Mouse (Mus musculus) spleen, adult 2 months (tissue): ENCODE measurements around the gene Sft2d1. TPM values are rescaled to one million over a fixed set of nuclear protein-coding genes. Genes with fewer than 3 reads are reported as not detected.

Experiments
- DNase-seq, 2 experiments: peaks; one replicate each; pipeline versions ENCODE4 v3.0.0 to v3.0.0-alpha.2; 2012 to 2021; ENCODE audit warnings: low spot score in 2 of 2, low read depth in 1 of 2
- H3K27ac ChIP-seq: fragments of 200-500 bp; 2 replicates; pipeline ENCODE4 v1.5.1; 2012; ENCODE audit warnings: low read length, inconsistent platforms; ENCODE audit not compliant: insufficient read depth
- H3K27me3 ChIP-seq: fragments of 200-500 bp; 2 replicates; pipeline ENCODE4 v1.6.1; 2012; ENCODE audit warnings: mild to moderate bottlenecking, moderate library complexity, low read length, inconsistent platforms; ENCODE audit not compliant: control insufficient read depth, insufficient read depth
- H3K36me3 ChIP-seq: fragments of 200-500 bp; 2 replicates; pipeline ENCODE4 v1.6.1; 2012; ENCODE audit warnings: mild to moderate bottlenecking, low read length, inconsistent platforms; ENCODE audit not compliant: control insufficient read depth, insufficient read depth
- H3K4me1 ChIP-seq: fragments of 200-500 bp; 2 replicates; pipeline ENCODE4 v1.6.1; 2011; ENCODE audit warnings: inconsistent platforms; ENCODE audit not compliant: control insufficient read depth, insufficient read depth, insufficient read length
- H3K4me3 ChIP-seq: fragments of 200-500 bp; 2 replicates; pipeline ENCODE4 v1.5.1; 2011; ENCODE audit warnings: mild to moderate bottlenecking, inconsistent platforms; ENCODE audit not compliant: insufficient read depth, insufficient read length; ENCODE audit errors: extremely low read depth
- CTCF ChIP-seq: fragments of 200-500 bp; IDR thresholded peaks from 2 replicates; pipeline ENCODE4 v1.5.1; 2011; ENCODE audit warnings: mild to moderate bottlenecking, inconsistent platforms; ENCODE audit not compliant: insufficient read depth, insufficient read length, insufficient replicate concordance; ENCODE audit errors: extremely low read depth
- POLR2A ChIP-seq: fragments of 200-500 bp; IDR thresholded peaks from 2 replicates; pipeline ENCODE4 v1.6.1; 2011; ENCODE audit warnings: low read depth, low read length, inconsistent platforms
- WGBS: fragments of 180-500 bp; shearing (Covaris S2); methylation state at CpG from one replicate; pipeline ENCODE4 v1.1.7; 2018; 5-methylcytosine and 5-hydroxymethylcytosine counted together
- polyA plus RNA-seq: library from polyadenylated mRNA; depleted of rRNA; stranded (reverse); fragments of >200 nt; gene quantifications from 2 replicates; pipeline ENCODE4 v1.2.3, GENCODE M21; 2012; rRNA removed

Sft2d1 gene
- polyA plus RNA-seq, 1 experiment = 61.4 TPM

DNA sequence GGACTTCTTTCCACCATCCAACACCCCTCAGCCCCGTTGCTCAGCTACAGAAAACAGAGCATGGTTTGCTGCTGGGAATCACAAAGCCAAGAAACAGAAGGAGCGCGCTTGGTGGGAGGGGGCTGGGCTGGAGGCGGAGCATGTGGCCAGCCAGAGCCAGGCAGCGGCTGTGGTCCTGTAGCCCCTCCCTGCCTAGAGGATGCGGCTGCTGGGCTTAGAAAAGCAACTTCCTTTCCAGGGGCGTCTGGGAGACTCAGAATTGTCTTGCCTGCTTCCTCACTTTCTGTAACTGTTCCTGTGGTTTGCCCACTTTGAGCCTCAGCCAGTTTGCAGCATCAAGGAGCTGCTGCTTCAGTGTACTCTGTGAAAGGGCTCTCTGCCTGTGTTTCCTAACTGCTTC lies 60.9 kb downstream of the Sft2d1 start:
- peak; percentile 15 to 35 for DNase-seq
- H3K4me3 ChIP-seq = peak overlapping the region; percentile 34; the same call in 1 of the 2 replicates

DNA sequence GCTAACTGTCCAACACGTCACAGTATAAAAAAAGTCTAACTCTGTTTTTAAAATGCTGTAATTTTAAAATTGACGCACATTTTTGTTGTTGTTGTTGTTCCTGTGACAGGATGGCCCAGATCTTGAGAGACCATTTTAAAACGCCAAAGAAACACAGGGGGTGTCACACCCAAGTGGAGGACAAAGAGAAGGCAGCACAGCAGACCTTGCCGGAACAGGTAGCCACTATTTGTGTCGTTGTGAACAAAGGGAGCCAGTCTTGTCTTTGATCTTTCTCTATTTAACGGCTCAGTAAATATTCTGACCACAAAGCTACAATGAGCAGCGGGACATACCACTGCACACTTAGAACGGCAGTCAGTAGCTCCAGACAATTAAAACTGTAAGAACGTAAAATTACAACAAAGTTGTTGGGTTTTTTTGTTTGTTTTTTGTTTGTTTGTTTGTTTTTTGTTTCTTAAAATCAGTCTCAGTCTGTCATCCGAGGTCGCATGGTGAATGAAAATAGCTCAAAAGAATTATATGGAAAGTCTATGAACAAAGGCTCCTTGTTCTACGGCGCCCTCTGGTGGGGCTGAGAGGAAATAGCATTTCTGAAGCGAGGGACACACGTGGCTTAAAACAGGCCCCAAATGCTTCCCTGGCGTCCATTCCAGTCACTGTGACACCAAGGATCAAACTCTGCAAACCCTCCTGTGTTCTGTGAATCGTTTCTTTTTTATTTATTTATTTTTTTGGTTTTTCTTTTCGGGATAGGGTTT lies 61.6 kb downstream of the Sft2d1 start:
- WGBS = 2% methylated on average over 18 of the region's 18 CpGs
- Histone ChIP-seq H3K4me1 (peaks cover 2% of the 10 kb centered on the region; the same call in 1 of the 2 replicates), H3K36me3 (no peaks in the 10 kb centered on the region), H3K27ac (no peak overlapping the region; the same call in 1 of the 2 replicates), H3K4me3 (peak overlapping the region; percentile 38), H3K27me3 (no peaks in the 10 kb centered on the region)
- peak; percentile 65; the same call in 1 of the 2 replicates for TF ChIP-seq CTCF
- TF ChIP-seq POLR2A = no peak
- peak; percentile 50 to 72 for DNase-seq

More for the DNA sequence above, 60.9 kb downstream of the Sft2d1 start:
- Histone ChIP-seq H3K27ac (no peak overlapping the region), H3K4me1 (peaks cover 2% of the 10 kb centered on the region; the same call in 1 of the 2 replicates), H3K36me3 (no peaks in the 10 kb centered on the region), H3K27me3 (no peaks in the 10 kb centered on the region)
- 1% methylated on average over 7 of the region's 7 CpGs for WGBS
- TF ChIP-seq POLR2A = no peak
- no peak for TF ChIP-seq CTCF

Other genes with a start within 250 kb of the Sft2d1 start
- gene Gm49673, start 163.3 kb upstream of the Sft2d1 start, polyA plus RNA-seq = 3.0 and 5.2 TPM in 2 replicates
- 31.2 and 48.4 TPM in 2 replicates for gene Rnaset2a, start 163.0 kb upstream of the Sft2d1 start, polyA plus RNA-seq
- 1.9 and 2.2 TPM in 2 replicates for gene Fgfr1op, start 145.6 kb upstream of the Sft2d1 start, polyA plus RNA-seq
- gene Ccr6, start 75.1 kb upstream of the Sft2d1 start, polyA plus RNA-seq = 43.7 and 44.4 TPM in 2 replicates
- 24.5 and 25.6 TPM in 2 replicates for gene Mpc1, start 28.2 kb upstream of the Sft2d1 start, polyA plus RNA-seq
- 0.28 and 0.42 TPM in 2 replicates for gene Prr18, start 26.4 kb downstream of the Sft2d1 start, polyA plus RNA-seq
- not detected in 2 replicates for gene T2, start 44.9 kb downstream of the Sft2d1 start, polyA plus RNA-seq
- not detected in 2 replicates for gene T, start 123.3 kb downstream of the Sft2d1 start, polyA plus RNA-seq
- gene Pde10a, start 214.3 kb downstream of the Sft2d1 start, polyA plus RNA-seq = 1.5 and 3.2 TPM in 2 replicates